Mouse (Mus musculus): ENCODE data around the gene Pdlim4. TPM values are rescaled to one million over a fixed set of nuclear protein-coding genes. Genes with fewer than 3 reads are reported as not detected.
A peak's percentile ranks its signal among the peaks of the same experiment; 100 is the strongest.

The Pdlim4 gene
- polyA plus RNA-seq, 1 experiment from 2014 or later, result 22.6 TPM

GRCm38 (mm10) chr11:54088253-54088946, 19.6 kb upstream of the Pdlim4 start:
- ATAC-seq, result no peak
- Histone ChIP-seq H3K9me3 (ENCODE audit: control insufficient read depth) (no peaks in the 10 kb centered on the region), H3K27me3 (replicated peaks; ENCODE audit: control insufficient read depth, insufficient read depth, low read length) (no peaks in the 10 kb centered on the region), H3K36me3 (ENCODE audit: control insufficient read depth, insufficient read depth) (no peaks in the 10 kb centered on the region), H3K9ac (ENCODE audit: low read depth, low read length) (no peak overlapping the region), H3K4me3 (ENCODE audit: low read depth, low read length) (no peak overlapping the region), H3K4me1 (replicated peaks; ENCODE audit: control insufficient read depth, insufficient read depth, low read length) (no peaks in the 10 kb centered on the region), H3K4me2 (replicated peaks; ENCODE audit: low read depth) (no peak overlapping the region), H3K27ac (ENCODE audit: low read depth, low read length) (no peak overlapping the region)
- WGBS, result 72% methylated on average over 7 of the region's 7 CpGs
- TF ChIP-seq CTCF (IDR thresholded peaks at IDR 0.05; ENCODE audit: low read depth), result no peak

GRCm38 (mm10) chr11:54085816-54086215, 17.0 kb upstream of the Pdlim4 start:
- Histone ChIP-seq H3K36me3 (ENCODE audit: control insufficient read depth, insufficient read depth) (no peaks in the 10 kb centered on the region), H3K4me2 (replicated peaks; ENCODE audit: low read depth) (no peak overlapping the region), H3K27me3 (replicated peaks; ENCODE audit: control insufficient read depth, insufficient read depth, low read length) (no peaks in the 10 kb centered on the region), H3K9me3 (ENCODE audit: control insufficient read depth) (no peaks in the 10 kb centered on the region), H3K9ac (ENCODE audit: low read depth, low read length) (no peak overlapping the region), H3K27ac (ENCODE audit: low read depth, low read length) (no peak overlapping the region), H3K4me3 (ENCODE audit: low read depth, low read length) (no peak overlapping the region), H3K4me1 (replicated peaks; ENCODE audit: control insufficient read depth, insufficient read depth, low read length) (no peaks in the 10 kb centered on the region)
- TF ChIP-seq CTCF (IDR thresholded peaks at IDR 0.05; ENCODE audit: low read depth), result peak; percentile 33
- WGBS, result 59% methylated on average over 5 of the region's 5 CpGs
- ATAC-seq, result no peak

GRCm38 (mm10) chr11:54084976-54085375, 16.2 kb upstream of the Pdlim4 start:
- Histone ChIP-seq H3K9me3 (ENCODE audit: control insufficient read depth) (no peaks in the 10 kb centered on the region), H3K9ac (ENCODE audit: low read depth, low read length) (no peak overlapping the region), H3K36me3 (ENCODE audit: control insufficient read depth, insufficient read depth) (no peaks in the 10 kb centered on the region), H3K27ac (ENCODE audit: low read depth, low read length) (no peak overlapping the region), H3K4me2 (replicated peaks; ENCODE audit: low read depth) (no peak overlapping the region), H3K4me1 (replicated peaks; ENCODE audit: control insufficient read depth, insufficient read depth, low read length) (no peaks in the 10 kb centered on the region), H3K4me3 (ENCODE audit: low read depth, low read length) (no peak overlapping the region), H3K27me3 (replicated peaks; ENCODE audit: control insufficient read depth, insufficient read depth, low read length) (no peaks in the 10 kb centered on the region)
- no peak for ATAC-seq
- WGBS, result 86% methylated on average over 1 of the region's 1 CpGs
- TF ChIP-seq CTCF (IDR thresholded peaks at IDR 0.05; ENCODE audit: low read depth), result no peak

- H3K4me2 ChIP-seq (replicated peaks; ENCODE audit: low read depth), result no peak overlapping the region
- no peaks in the 10 kb centered on the region for H3K27me3 ChIP-seq (replicated peaks; ENCODE audit: control insufficient read depth, insufficient read depth, low read length)
- no peaks in the 10 kb centered on the region for H3K36me3 ChIP-seq (ENCODE audit: control insufficient read depth, insufficient read depth)
- no peaks in the 10 kb centered on the region for H3K4me1 ChIP-seq (replicated peaks; ENCODE audit: control insufficient read depth, insufficient read depth, low read length)
- H3K4me3 ChIP-seq (ENCODE audit: low read depth, low read length), result no peak overlapping the region
- no peak overlapping the region for H3K27ac ChIP-seq (ENCODE audit: low read depth, low read length)
- TF ChIP-seq CTCF (IDR thresholded peaks at IDR 0.05; ENCODE audit: low read depth), result no peak
- H3K9me3 ChIP-seq (ENCODE audit: control insufficient read depth), result no peaks in the 10 kb centered on the region
- no peak overlapping the region for H3K9ac ChIP-seq (ENCODE audit: low read depth, low read length)
- WGBS, result 86% methylated on average over 5 of the region's 5 CpGs
- ATAC-seq, result no peak
Observed at GRCm38 (mm10) chr11:54082725-54083124, 13.9 kb upstream of the Pdlim4 start.

GRCm38 (mm10) chr11:54080435-54080834, 11.6 kb upstream of the Pdlim4 start:
- Histone ChIP-seq H3K4me2 (replicated peaks; ENCODE audit: low read depth) (no peak overlapping the region), H3K4me1 (replicated peaks; ENCODE audit: control insufficient read depth, insufficient read depth, low read length) (no peaks in the 10 kb centered on the region), H3K9me3 (ENCODE audit: control insufficient read depth) (no peaks in the 10 kb centered on the region), H3K27me3 (replicated peaks; ENCODE audit: control insufficient read depth, insufficient read depth, low read length) (no peaks in the 10 kb centered on the region), H3K4me3 (ENCODE audit: low read depth, low read length) (no peak overlapping the region), H3K36me3 (ENCODE audit: control insufficient read depth, insufficient read depth) (no peaks in the 10 kb centered on the region), H3K9ac (ENCODE audit: low read depth, low read length) (no peak overlapping the region), H3K27ac (ENCODE audit: low read depth, low read length) (0 out of 2 replicates have a peak overlapping the region, but pooled peaks have one; percentile 21)
- 27% methylated on average over 7 of the region's 7 CpGs for WGBS
- no peak for TF ChIP-seq CTCF (IDR thresholded peaks at IDR 0.05; ENCODE audit: low read depth)
- ATAC-seq, result peak; percentile 79

- Histone ChIP-seq H3K4me3 (ENCODE audit: low read depth, low read length) (no peak overlapping the region), H3K9ac (ENCODE audit: low read depth, low read length) (no peak overlapping the region), H3K4me2 (replicated peaks; ENCODE audit: low read depth) (no peak overlapping the region), H3K27me3 (replicated peaks; ENCODE audit: control insufficient read depth, insufficient read depth, low read length) (no peaks in the 10 kb centered on the region), H3K27ac (ENCODE audit: low read depth, low read length) (no peak overlapping the region), H3K4me1 (replicated peaks; ENCODE audit: control insufficient read depth, insufficient read depth, low read length) (no peaks in the 10 kb centered on the region), H3K36me3 (ENCODE audit: control insufficient read depth, insufficient read depth) (no peaks in the 10 kb centered on the region), H3K9me3 (ENCODE audit: control insufficient read depth) (no peaks in the 10 kb centered on the region)
- 97% methylated on average over 1 of the region's 1 CpGs for WGBS
- no peak for ATAC-seq
- TF ChIP-seq CTCF (IDR thresholded peaks at IDR 0.05; ENCODE audit: low read depth), result no peak
Observed at GRCm38 (mm10) chr11:54076101-54076500, 7.3 kb upstream of the Pdlim4 start.
